18 mouse cellular contexts compared by ENCODE assay signal in the genomic region with DNA sequence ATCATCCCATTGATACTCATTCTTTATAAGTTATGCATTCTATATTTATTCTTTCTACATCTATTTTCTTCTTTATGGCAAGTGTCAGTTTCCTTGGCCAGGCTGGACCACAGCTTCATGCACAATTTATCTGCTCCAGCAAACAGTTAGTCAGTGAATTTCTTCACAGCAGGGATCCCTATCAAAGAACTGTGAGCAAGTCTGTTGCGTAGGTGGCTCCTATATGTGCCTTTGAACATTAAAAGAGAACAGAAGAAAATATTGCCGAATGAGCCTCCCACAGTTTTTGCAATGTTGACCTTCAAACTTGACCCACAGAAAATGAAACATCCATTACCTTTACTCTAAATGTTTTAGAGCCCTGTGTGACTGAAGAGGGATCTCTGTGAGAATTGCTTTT.
DNase-seq lines count a peak whose midpoint lies in the region; ATAC-seq and TF ChIP-seq lines count a peak whose summit lies in the region.
"Had no signal": no experiment of that assay in that cellular context is flagged by ENCODE, and none has a peak within 500 bp of the region (broad histone marks: within the 10 kb centered on the region; RNA-seq: fewer than 3 reads in every experiment).

No protein-coding gene starts in this region.

- no peak overlapping the region for H3K27ac ChIP-seq in hindbrain, postnatal 0 days
- no peak overlapping the region for H3K27ac ChIP-seq in hindbrain, embryonic 12.5 days
- no peak overlapping the region for H3K27ac ChIP-seq in hindbrain, embryonic 11.5 days (ENCODE audit: low read depth, low read length)
- H3K27ac ChIP-seq: embryonic facial prominence, embryonic 12.5 days; hindbrain, embryonic 10.5 days; limb, embryonic 15.5 days had no signal

- H3K36me3 ChIP-seq in hindbrain, postnatal 0 days (ENCODE audit: insufficient read depth, low read length) = no peaks in the 10 kb centered on the region
- H3K36me3 ChIP-seq in hindbrain, embryonic 12.5 days = no peaks in the 10 kb centered on the region
- no peaks in the 10 kb centered on the region for H3K36me3 ChIP-seq in hindbrain, embryonic 11.5 days (ENCODE audit: control insufficient read depth, insufficient read depth, low read length)
- H3K36me3 ChIP-seq: embryonic facial prominence, embryonic 12.5 days; hindbrain, embryonic 10.5 days; limb, embryonic 15.5 days had no signal

- WGBS in hindbrain, postnatal 0 days = 69% methylated on average over 2 of the region's 2 CpGs
- 75% methylated on average over 2 of the region's 2 CpGs for WGBS in hindbrain, embryonic 12.5 days
- 74% methylated on average over 2 of the region's 2 CpGs for WGBS in hindbrain, embryonic 11.5 days

- peak; percentile 6 for DNase-seq in hindbrain, postnatal 0 days (ENCODE audit: low spot score)
- DNase-seq in frontal cortex, adult 2 months (ENCODE audit: extremely low spot score in 1 of 2, low spot score in 1 of 2) = peak; percentile 67 to 70
- DNase-seq in layer of hippocampus, adult 9-11 months = peak; percentile 48
- peak; percentile 24 to 65 for DNase-seq in right cerebral cortex, postnatal 10 days (ENCODE audit: low spot score in 2 of 2)
- DNase-seq in adrenal gland, adult 2 months = no peak
- DNase-seq in hindbrain, embryonic 11.5 days (ENCODE audit: low spot score) = no peak
- DNase-seq: adrenal gland, adult 8-10 months; B cell, adult 2 months; cerebellum, postnatal 36 days; gastrocnemius, postnatal 10 days; lung, embryonic 14.5 days; thymus, postnatal 36 days had no signal

- H3K27me3 ChIP-seq in hindbrain, postnatal 0 days (ENCODE audit: insufficient read depth, low read length) = no peaks in the 10 kb centered on the region
- H3K27me3 ChIP-seq in hindbrain, embryonic 12.5 days = no peaks in the 10 kb centered on the region
- no peaks in the 10 kb centered on the region for H3K27me3 ChIP-seq in hindbrain, embryonic 11.5 days (ENCODE audit: control insufficient read depth, insufficient read depth, low read length)
- H3K27me3 ChIP-seq: embryonic facial prominence, embryonic 12.5 days; limb, embryonic 15.5 days; megakaryocyte, embryonic 14.5 days had no signal

- no peak overlapping the region for H3K9ac ChIP-seq in hindbrain, postnatal 0 days (replicated peaks; ENCODE audit: low read length)
- H3K9ac ChIP-seq in hindbrain, embryonic 12.5 days = no peak overlapping the region
- H3K9ac ChIP-seq in hindbrain, embryonic 11.5 days (ENCODE audit: low read depth, low read length) = no peak overlapping the region
- H3K9ac ChIP-seq: embryonic facial prominence, embryonic 12.5 days; limb, embryonic 15.5 days; lung, embryonic 14.5 days had no signal

- no peak for TF ChIP-seq CTCF in hindbrain, postnatal 0 days (IDR thresholded peaks at IDR 0.05; ENCODE audit: low read depth)

- H3K4me1 ChIP-seq in hindbrain, postnatal 0 days (ENCODE audit: insufficient read depth, low read length) = no peaks in the 10 kb centered on the region
- no peaks in the 10 kb centered on the region for H3K4me1 ChIP-seq in hindbrain, embryonic 12.5 days
- H3K4me1 ChIP-seq in hindbrain, embryonic 11.5 days (replicated peaks; ENCODE audit: control insufficient read depth, insufficient read depth, low read length) = no peaks in the 10 kb centered on the region
- H3K4me1 ChIP-seq: embryonic facial prominence, embryonic 12.5 days; hindbrain, embryonic 10.5 days; limb, embryonic 15.5 days; megakaryocyte, embryonic 14.5 days had no signal

- no peak overlapping the region for H3K4me2 ChIP-seq in hindbrain, postnatal 0 days (ENCODE audit: low read depth, low read length)
- no peak overlapping the region for H3K4me2 ChIP-seq in hindbrain, embryonic 12.5 days (replicated peaks)
- no peak overlapping the region for H3K4me2 ChIP-seq in hindbrain, embryonic 11.5 days (replicated peaks; ENCODE audit: low read depth, low read length)
- H3K4me2 ChIP-seq: embryonic facial prominence, embryonic 12.5 days; limb, embryonic 15.5 days; lung, embryonic 14.5 days had no signal

- no peaks in the 10 kb centered on the region for H3K9me3 ChIP-seq in hindbrain, postnatal 0 days (ENCODE audit: low read length)
- H3K9me3 ChIP-seq in hindbrain, embryonic 12.5 days (replicated peaks) = no peaks in the 10 kb centered on the region
- H3K9me3 ChIP-seq in hindbrain, embryonic 11.5 days (ENCODE audit: control insufficient read depth, low read length) = no peaks in the 10 kb centered on the region
- H3K9me3 ChIP-seq: embryonic facial prominence, embryonic 12.5 days; hindbrain, embryonic 10.5 days; limb, embryonic 15.5 days; megakaryocyte, embryonic 14.5 days had no signal

- ATAC-seq in hindbrain, postnatal 0 days = no peak
- no peak for ATAC-seq in hindbrain, embryonic 12.5 days (ENCODE audit: low FRiP score)
- ATAC-seq in hindbrain, embryonic 11.5 days (ENCODE audit: low FRiP score) = no peak
- ATAC-seq: intestine, postnatal 0 days had no signal

- H3K4me3 ChIP-seq in hindbrain, postnatal 0 days (ENCODE audit: low read length) = no peak overlapping the region
- H3K4me3 ChIP-seq in hindbrain, embryonic 12.5 days = no peak overlapping the region
- no peak overlapping the region for H3K4me3 ChIP-seq in hindbrain, embryonic 11.5 days (ENCODE audit: low read depth, low read length)
- H3K4me3 ChIP-seq: embryonic facial prominence, embryonic 12.5 days; hindbrain, embryonic 10.5 days; limb, embryonic 15.5 days; megakaryocyte, embryonic 14.5 days had no signal

Comparison
In these comparisons a context has a peak if more than half of its experiments do, and no peak if none do; other contexts are left out.
1. DNase-seq: peak in hindbrain, postnatal 0 days (single experiment), frontal cortex, adult 2 months (2 of 2), layer of hippocampus, adult 9-11 months (single experiment) and right cerebral cortex, postnatal 10 days (2 of 2); none in adrenal gland, adult 2 months (single experiment) and hindbrain, embryonic 11.5 days (single experiment).